Mouse (Mus musculus) embryonic facial prominence, embryonic 11.5 days (tissue): ENCODE data around the gene Gm156. TPM values are rescaled to one million over a fixed set of nuclear protein-coding genes. Genes with fewer than 3 reads are reported as not detected.

Experiments used
- ATAC-seq: fragments of 200-750 bp; cut with Nextera tagmentation; replicated peaks from 2 replicates; pipeline ENCODE4 v1.8.0; 2017; ENCODE audit warnings: low read depth; ENCODE audit not compliant: insufficient number of reproducible peaks, low FRiP score, low TSS enrichment
- DNase-seq: peaks from one replicate; pipeline ENCODE4 v3.0.0-alpha.2; 2015; ENCODE audit warnings: low spot score
- H3K27ac ChIP-seq: fragments of 300-500 bp; sonication (generic); replicated peaks from 2 replicates; pipeline ENCODE4 v1.5.1; 2014; ENCODE audit warnings: mild to moderate bottlenecking, low read depth, low read length, control low read depth
- H3K27me3 ChIP-seq: fragments of 300-500 bp; sonication (generic); 2 replicates; pipeline ENCODE4 v1.6.1; 2014; ENCODE audit warnings: mild to moderate bottlenecking, low read length, moderate library complexity, mixed read lengths; ENCODE audit not compliant: control insufficient read depth, insufficient read depth
- H3K36me3 ChIP-seq: fragments of 300-500 bp; sonication (generic); replicated peaks from 2 replicates; pipeline ENCODE4 v1.6.1; 2014; ENCODE audit warnings: low read depth, mild to moderate bottlenecking, low read length, moderate library complexity, mixed read lengths; ENCODE audit not compliant: control insufficient read depth, insufficient read depth
- H3K4me1 ChIP-seq: fragments of 300-500 bp; sonication (generic); 2 replicates; pipeline ENCODE4 v1.6.1; 2014; ENCODE audit warnings: low read length, mixed read lengths; ENCODE audit not compliant: control insufficient read depth, insufficient read depth
- H3K4me2 ChIP-seq: fragments of 300-500 bp; sonication (generic); 2 replicates; pipeline ENCODE4 v1.6.1; 2014; ENCODE audit warnings: low read depth, mild to moderate bottlenecking, control low read depth, low read length, moderate library complexity
- H3K4me3 ChIP-seq: fragments of 300-500 bp; sonication (generic); 2 replicates; pipeline ENCODE4 v1.5.1; 2014; ENCODE audit warnings: low read depth, low read length, control low read depth
- H3K9ac ChIP-seq: fragments of 300-500 bp; sonication (generic); replicated peaks from 2 replicates; pipeline ENCODE4 v1.6.1; 2014; ENCODE audit warnings: mild to moderate bottlenecking, control low read depth, low read length
- H3K9me3 ChIP-seq: fragments of 300-500 bp; sonication (generic); replicated peaks from 2 replicates; pipeline ENCODE4 v1.6.1; 2016; ENCODE audit warnings: mild to moderate bottlenecking, low read length, inconsistent platforms, mixed read lengths; ENCODE audit not compliant: control insufficient read depth
- WGBS: fragments of 180-500 bp; shearing (Covaris S2); extraction: QIAGEN DNeasy Blood & Tissue Kit; methylation state at CpG from one replicate; pipeline ENCODE4 v1.1.7; 2014; 5-methylcytosine and 5-hydroxymethylcytosine counted together
- polyA plus RNA-seq: library from polyadenylated mRNA; unstranded; fragments of >200 nt; fragmentation: Nextera tagmentation; extraction: Ambion mirVana; gene quantifications from 2 replicates; pipeline ENCODE4 v1.2.1, GENCODE M21; 2014

Gm156 gene
- polyA plus RNA-seq, 1 experiment from 2014 or later: not detected

GRCm38 (mm10) chr6:129736414-129736813 is 47.7 kb downstream of the Gm156 start:
- Histone ChIP-seq H3K4me3 (no peak overlapping the region), H3K9ac (no peak overlapping the region), H3K9me3 (no peaks in the 10 kb centered on the region), H3K4me1 (no peaks in the 10 kb centered on the region), H3K27ac (no peak overlapping the region), H3K4me2 (no peak overlapping the region), H3K27me3 (no peaks in the 10 kb centered on the region), H3K36me3 (no peaks in the 10 kb centered on the region)
- no peak for DNase-seq
- ATAC-seq: no peak

- no peaks in the 10 kb centered on the region for H3K36me3 ChIP-seq
- no peak for ATAC-seq
- no peak overlapping the region for H3K27ac ChIP-seq
- no peaks in the 10 kb centered on the region for H3K4me1 ChIP-seq
- H3K9ac ChIP-seq: no peak overlapping the region
- no peak overlapping the region for H3K4me2 ChIP-seq
- no peaks in the 10 kb centered on the region for H3K9me3 ChIP-seq
- DNase-seq: no peak
- no peaks in the 10 kb centered on the region for H3K27me3 ChIP-seq
- 88% methylated on average over 1 of the region's 1 CpGs for WGBS
- H3K4me3 ChIP-seq: no peak overlapping the region
These were observed 56.8 kb downstream of the Gm156 start for GRCm38 (mm10) chr6:129727237-129727636.

GRCm38 (mm10) chr6:129721390-129721789 is 62.7 kb downstream of the Gm156 start:
- WGBS: 42% methylated on average over 1 of the region's 1 CpGs
- Histone ChIP-seq H3K4me2 (no peak overlapping the region), H3K4me3 (no peak overlapping the region), H3K36me3 (no peaks in the 10 kb centered on the region), H3K27ac (no peak overlapping the region), H3K9ac (no peak overlapping the region), H3K4me1 (no peaks in the 10 kb centered on the region), H3K27me3 (no peaks in the 10 kb centered on the region), H3K9me3 (no peaks in the 10 kb centered on the region)
- ATAC-seq (no peak), DNase-seq (no peak)

- H3K27ac ChIP-seq: no peak overlapping the region
- WGBS: 47% methylated on average over 3 of the region's 3 CpGs
- no peak overlapping the region for H3K4me2 ChIP-seq
- H3K4me1 ChIP-seq: no peaks in the 10 kb centered on the region
- no peak overlapping the region for H3K4me3 ChIP-seq
- no peaks in the 10 kb centered on the region for H3K27me3 ChIP-seq
- ATAC-seq: no peak
- no peak overlapping the region for H3K9ac ChIP-seq
- H3K36me3 ChIP-seq: no peaks in the 10 kb centered on the region
- no peaks in the 10 kb centered on the region for H3K9me3 ChIP-seq
- DNase-seq: no peak
These were observed 63.6 kb downstream of the Gm156 start for GRCm38 (mm10) chr6:129720487-129720886.

DNA sequence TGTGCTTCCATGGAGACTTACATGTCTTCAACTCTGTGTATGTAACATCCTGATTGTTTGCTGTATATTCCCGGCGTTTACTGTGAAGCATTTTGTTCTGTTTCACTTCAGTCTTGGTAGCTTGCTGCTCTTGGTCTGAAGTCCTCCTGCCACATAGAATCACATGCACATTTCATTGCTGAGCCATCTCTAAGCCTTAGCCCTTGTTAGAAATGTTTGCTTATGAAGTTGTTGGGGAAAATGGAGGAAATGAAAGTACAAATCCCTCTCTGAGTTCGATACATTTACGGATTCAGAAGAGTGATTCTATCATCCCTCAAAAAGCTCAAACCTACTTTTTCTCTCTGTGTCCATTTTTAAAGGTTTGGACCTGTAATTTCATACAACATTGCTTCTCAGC is 67.0 kb downstream of the Gm156 start, which contains the start of gene Klri1:
TSS of gene Klri1 (minus strand) at position 101 of the 400 bp plus-strand sequence.
- H3K36me3 ChIP-seq: no peaks in the 10 kb centered on the region
- H3K4me3 ChIP-seq: no peak within 1 kb of the TSS
- no peak within 1 kb of the TSS for H3K4me2 ChIP-seq
- DNase-seq (no peak), ATAC-seq (no peak)
- H3K9ac ChIP-seq: no peak within 1 kb of the TSS
- WGBS: 89% methylated on average over 4 of the region's 4 CpGs
- no peaks in the 10 kb centered on the region for H3K27me3 ChIP-seq
- no peaks in the 10 kb centered on the region for H3K9me3 ChIP-seq
- H3K27ac ChIP-seq: no peak within 1 kb of the TSS
- H3K4me1 ChIP-seq: no peaks in the 10 kb centered on the region

Other genes with a start within 250 kb of the Gm156 start
- not detected in 2 replicates for gene Klre1, start 206.4 kb downstream of the Gm156 start, polyA plus RNA-seq
- not detected in 2 replicates for gene Klrd1, start 192.5 kb downstream of the Gm156 start, polyA plus RNA-seq
- 0.08 TPM in 1 of 2 replicates, not detected in the other for gene Klrk1, start 160.4 kb downstream of the Gm156 start, polyA plus RNA-seq
- gene Klrc3, start 140.9 kb downstream of the Gm156 start, polyA plus RNA-seq: not detected in 2 replicates
- gene Klrc2, start 123.6 kb downstream of the Gm156 start, polyA plus RNA-seq: not detected in 2 replicates
- not detected in 2 replicates for gene Klrc1, start 105.3 kb downstream of the Gm156 start, polyA plus RNA-seq
- not detected in 2 replicates for gene Klri1, start 67.1 kb downstream of the Gm156 start, polyA plus RNA-seq
- not detected in 2 replicates for gene Klri2, start 43.8 kb downstream of the Gm156 start, polyA plus RNA-seq
- not detected in 2 replicates for gene Gm17631, start 78.4 kb upstream of the Gm156 start, polyA plus RNA-seq
- gene Klra17, start 92.4 kb upstream of the Gm156 start, polyA plus RNA-seq: not detected in 2 replicates
- gene Klra5, start 133.4 kb upstream of the Gm156 start, polyA plus RNA-seq: not detected in 2 replicates
- not detected in 2 replicates for gene Klra6, start 242.7 kb upstream of the Gm156 start, polyA plus RNA-seq